Mouse (Mus musculus) liver, embryonic 13.5 days (tissue): ENCODE results near the gene Hc. TPM values are rescaled to one million over a fixed set of nuclear protein-coding genes. Genes with fewer than 3 reads are reported as not detected.
A peak's percentile ranks its signal among the peaks of the same experiment; 100 is the strongest.

Experiments
- ATAC-seq: fragments of 200-750 bp; cut with Nextera tagmentation; 2 replicates; pipeline ENCODE4 v1.8.0; 2017; ENCODE audit warnings: low read depth, mild to moderate bottlenecking, moderate number of reproducible peaks, moderate library complexity
- DNase-seq: peaks from one replicate; pipeline ENCODE4 v3.0.0; 2022
- H3K27ac ChIP-seq: fragments of 300-500 bp; sonication (generic); 2 replicates; pipeline ENCODE4 v1.5.1; 2015; ENCODE audit warnings: moderate library complexity, mild to moderate bottlenecking, inconsistent platforms
- H3K27me3 ChIP-seq: fragments of 300-500 bp; sonication (generic); 2 replicates; pipeline ENCODE4 v1.6.1; 2015; ENCODE audit warnings: mild to moderate bottlenecking, inconsistent platforms
- H3K36me3 ChIP-seq: fragments of 300-500 bp; sonication (generic); 2 replicates; pipeline ENCODE4 v1.6.1; 2015; ENCODE audit warnings: mild to moderate bottlenecking, inconsistent platforms
- H3K4me1 ChIP-seq: fragments of 300-500 bp; sonication (generic); replicated peaks from 2 replicates; pipeline ENCODE4 v1.6.1; 2015; ENCODE audit warnings: inconsistent platforms
- H3K4me2 ChIP-seq: fragments of 300-500 bp; sonication (generic); 2 replicates; pipeline ENCODE4 v1.6.1; 2015; ENCODE audit warnings: inconsistent platforms, mild to moderate bottlenecking, moderate library complexity
- H3K4me3 ChIP-seq: fragments of 300-500 bp; sonication (generic); replicated peaks from 2 replicates; pipeline ENCODE4 v1.5.1; 2015; ENCODE audit warnings: mild to moderate bottlenecking, inconsistent platforms
- H3K9ac ChIP-seq: fragments of 300-500 bp; sonication (generic); 2 replicates; pipeline ENCODE4 v1.6.1; 2015; ENCODE audit warnings: mild to moderate bottlenecking, inconsistent platforms
- H3K9me3 ChIP-seq: fragments of 300-500 bp; sonication (generic); replicated peaks from 2 replicates; pipeline ENCODE4 v1.6.1; 2016; ENCODE audit warnings: inconsistent platforms
- WGBS: fragments of 180-500 bp; shearing (Covaris S2); methylation state at CpG from one replicate; pipeline ENCODE4 v1.1.7; 2015; ENCODE audit not compliant: insufficient replicate concordance; 5-methylcytosine and 5-hydroxymethylcytosine counted together
- polyA plus RNA-seq: library from polyadenylated mRNA; unstranded; fragments of >200 nt; fragmentation: Nextera tagmentation; extraction: Ambion mirVana; gene quantifications from 2 replicates; pipeline ENCODE4 v1.2.1, GENCODE M21; 2015

The Hc gene
- 17.8 and 26.3 TPM in 2 replicates for polyA plus RNA-seq

DNA sequence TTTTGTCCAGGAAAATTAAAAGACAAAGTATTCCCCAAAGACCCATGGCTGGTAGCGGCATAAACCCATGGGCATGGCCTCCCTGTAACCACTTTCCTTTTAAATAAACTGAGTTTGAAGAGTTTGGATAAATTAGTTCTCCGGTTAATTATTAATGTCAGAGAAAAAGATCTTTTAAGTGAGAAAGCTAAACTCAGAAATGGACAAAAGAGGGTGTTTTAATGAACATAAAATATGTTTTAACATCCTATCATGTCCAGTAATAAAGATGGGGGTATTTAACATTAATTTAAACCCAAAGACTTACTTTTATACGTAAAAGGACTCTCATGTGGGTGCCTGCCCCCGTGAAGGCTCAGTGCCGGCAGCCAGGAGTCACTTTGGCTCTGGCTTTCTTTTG lies at the start of gene Hc:
Gene Hc (minus strand): TSS at position 101 of the 400 bp plus-strand sequence.
- no peaks in the 10 kb centered on the region for H3K9me3 ChIP-seq
- peak within 1 kb of the TSS; percentile 29; the same call in 1 of the 2 replicates for H3K9ac ChIP-seq
- H3K4me2 ChIP-seq: peak within 1 kb of the TSS; percentile 35
- H3K36me3 ChIP-seq: no peaks in the 10 kb centered on the region
- H3K27ac ChIP-seq: peak within 1 kb of the TSS; percentile 47
- DNase-seq (no peak), ATAC-seq (no peak)
- WGBS: 53% methylated on average over 5 of the region's 5 CpGs
- H3K27me3 ChIP-seq: no peaks in the 10 kb centered on the region
- H3K4me1 ChIP-seq: 0 out of 2 replicates have a peak, but pooled peaks cover 5% of the 10 kb centered on the region
- H3K4me3 ChIP-seq: peak within 1 kb of the TSS; percentile 28

GRCm38 (mm10) chr2:35110521-35110920 lies 49.3 kb upstream of the Hc start:
- WGBS: 44% methylated on average over 2 of the region's 2 CpGs
- H3K4me3 ChIP-seq: peak overlapping the region; percentile 84

GRCm38 (mm10) chr2:35109924-35110304 lies 48.7 kb upstream of the Hc start:
- ATAC-seq (no peak), DNase-seq (no peak)
- peak overlapping the region; percentile 91 for H3K4me2 ChIP-seq
- H3K36me3 ChIP-seq: 0 out of 2 replicates have a peak, but pooled peaks cover 4% of the 10 kb centered on the region
- H3K9ac ChIP-seq: peak overlapping the region; percentile 84
- peaks cover 23% of the 10 kb centered on the region for H3K4me1 ChIP-seq
- H3K4me3 ChIP-seq: peak overlapping the region; percentile 84
- under 1% methylated on average over 13 of the region's 13 CpGs for WGBS
- no peaks in the 10 kb centered on the region for H3K9me3 ChIP-seq
- H3K27ac ChIP-seq: peak overlapping the region; percentile 88
- H3K27me3 ChIP-seq: no peaks in the 10 kb centered on the region

More at GRCm38 (mm10) chr2:35110521-35110920, 49.3 kb upstream of the Hc start:
- Histone ChIP-seq H3K4me2 (peak overlapping the region; percentile 91), H3K9ac (no peak overlapping the region), H3K27ac (no peak overlapping the region), H3K27me3 (no peaks in the 10 kb centered on the region), H3K9me3 (no peaks in the 10 kb centered on the region), H3K4me1 (peaks cover 23% of the 10 kb centered on the region), H3K36me3 (peaks cover 7% of the 10 kb centered on the region; the same call in 1 of the 2 replicates)
- ATAC-seq (no peak), DNase-seq (no peak)

DNA sequence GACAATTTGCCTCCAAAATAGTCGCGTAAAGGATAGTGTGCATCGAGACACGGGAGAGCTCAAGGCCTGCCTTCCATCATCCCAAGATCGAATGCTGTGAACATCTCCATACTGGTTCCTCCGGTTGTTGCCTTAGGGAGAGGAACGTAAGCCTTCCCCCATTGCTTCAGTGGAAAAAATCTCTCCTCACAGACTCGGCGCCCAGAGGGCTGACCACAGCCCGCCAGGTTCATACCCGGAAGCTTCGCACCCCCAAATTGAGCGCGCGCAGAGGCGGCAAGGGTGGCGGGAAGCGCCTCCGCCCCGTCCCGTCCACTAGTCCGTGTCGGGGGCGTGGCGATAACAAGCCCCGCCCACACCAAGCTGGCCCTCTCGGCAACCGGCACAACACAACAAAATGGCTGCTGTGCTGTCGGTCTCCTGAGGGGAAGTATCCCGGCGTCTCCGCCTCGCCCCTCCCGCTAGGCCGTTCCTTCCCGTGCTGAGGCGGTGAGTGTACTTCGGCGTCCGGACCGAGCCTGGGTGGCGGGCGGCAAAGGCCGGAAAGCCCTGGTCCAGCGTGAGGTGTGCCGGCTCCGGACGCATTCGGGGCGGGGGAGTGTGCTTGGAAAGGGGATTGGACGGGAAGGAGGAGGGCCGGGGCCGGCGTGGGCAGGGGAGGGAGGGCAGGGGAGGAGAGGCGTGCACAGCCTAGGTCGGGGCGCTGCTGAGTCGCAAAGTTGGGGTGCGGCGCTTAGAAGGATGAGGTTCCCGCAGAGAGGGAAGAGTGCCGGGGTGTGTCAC lies 48.1 kb upstream of the Hc start, which contains the start of gene Cntrl:
Gene Cntrl (plus strand): TSS at position 352 of the 783 bp plus-strand sequence.
- Histone ChIP-seq H3K9me3 (no peaks in the 10 kb centered on the region), H3K4me1 (peaks cover 25% of the 10 kb centered on the region), H3K36me3 (0 out of 2 replicates have a peak, but pooled peaks cover 4% of the 10 kb centered on the region), H3K4me2 (peak within 1 kb of the TSS; percentile 91), H3K9ac (peak within 1 kb of the TSS; percentile 84), H3K27me3 (no peaks in the 10 kb centered on the region), H3K27ac (peak within 1 kb of the TSS; percentile 88), H3K4me3 (peak within 1 kb of the TSS; percentile 84)
- under 1% methylated on average over 62 of the region's 62 CpGs for WGBS
- DNase-seq (peak; percentile 91), ATAC-seq (peak; percentile 95)

GRCm38 (mm10) chr2:35108712-35109111 lies 47.5 kb upstream of the Hc start:
- Histone ChIP-seq H3K4me1 (peaks cover 29% of the 10 kb centered on the region), H3K4me2 (peak overlapping the region; percentile 91), H3K4me3 (peak overlapping the region; percentile 84), H3K36me3 (0 out of 2 replicates have a peak, but pooled peaks cover 4% of the 10 kb centered on the region), H3K27me3 (no peaks in the 10 kb centered on the region), H3K27ac (peak overlapping the region; percentile 88), H3K9me3 (no peaks in the 10 kb centered on the region), H3K9ac (peak overlapping the region; percentile 84)
- DNase-seq: peak; percentile 35
- no peak; the same call in 1 of the 2 replicates for ATAC-seq
- 19% methylated on average over 3 of the region's 3 CpGs for WGBS

DNA sequence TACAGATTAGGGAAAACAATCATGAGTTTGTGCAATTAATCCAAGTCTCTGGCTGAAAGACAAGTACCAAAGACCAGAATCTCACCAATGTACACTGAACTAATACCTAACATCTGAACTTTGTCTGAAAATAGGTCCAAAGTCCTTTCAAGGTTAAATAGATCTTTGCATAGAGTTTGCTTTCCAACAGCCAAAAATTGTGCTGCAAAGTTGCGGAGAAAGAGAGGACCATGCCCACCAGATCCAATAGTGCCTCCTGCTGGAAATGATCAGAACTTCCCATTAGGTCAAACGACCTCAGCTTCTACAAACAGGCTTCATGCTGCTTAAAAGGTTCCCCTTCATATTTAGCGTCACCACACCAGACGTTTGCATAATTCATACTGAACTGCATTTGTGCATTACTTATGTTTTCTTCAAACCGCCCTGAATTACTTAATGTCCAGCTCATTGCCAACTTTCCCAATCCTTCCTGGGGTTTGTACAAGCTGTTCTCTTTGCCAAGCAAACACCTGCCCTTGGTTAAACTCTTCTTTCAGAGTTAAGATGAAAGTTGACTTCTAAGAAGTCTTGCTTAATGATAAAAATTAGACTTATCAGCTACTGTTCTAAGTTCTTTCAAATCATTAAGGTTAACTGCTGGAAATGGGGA lies 46.9 kb upstream of the Hc start:
- Histone ChIP-seq H3K4me2 (no peak overlapping the region), H3K9ac (no peak overlapping the region), H3K27ac (no peak overlapping the region), H3K9me3 (no peaks in the 10 kb centered on the region), H3K36me3 (no peaks in the 10 kb centered on the region), H3K27me3 (no peaks in the 10 kb centered on the region), H3K4me1 (peaks cover 29% of the 10 kb centered on the region), H3K4me3 (no peak overlapping the region)
- WGBS: 39% methylated on average over 5 of the region's 5 CpGs
- ATAC-seq (no peak), DNase-seq (peak; percentile 11)

DNA sequence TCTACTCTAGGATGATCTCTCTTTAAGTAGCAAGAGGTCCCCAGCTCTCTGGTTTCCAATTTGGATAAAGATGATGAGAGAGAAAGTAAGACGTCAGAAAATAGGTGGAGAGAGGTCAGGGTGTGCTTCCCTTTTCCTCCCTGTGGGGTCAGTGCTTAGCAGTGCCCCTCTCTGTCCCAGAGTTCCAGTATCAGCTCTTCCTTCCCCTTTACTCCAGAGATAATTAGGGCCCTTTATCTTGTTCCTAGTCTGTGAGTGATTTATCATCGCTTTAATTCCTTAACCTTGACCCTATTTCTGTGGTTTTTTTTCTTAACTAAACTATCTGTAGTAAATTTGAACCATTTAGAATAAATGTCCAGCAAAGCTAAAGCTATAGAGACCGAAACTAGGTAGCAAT lies 43.6 kb upstream of the Hc start:
- H3K36me3 ChIP-seq: no peaks in the 10 kb centered on the region
- H3K4me3 ChIP-seq: no peak overlapping the region
- H3K27me3 ChIP-seq: no peaks in the 10 kb centered on the region
- ATAC-seq (no peak), DNase-seq (no peak)
- 34% methylated on average over 3 of the region's 3 CpGs for WGBS
- H3K4me1 ChIP-seq: peaks cover 14% of the 10 kb centered on the region
- H3K9ac ChIP-seq: no peak overlapping the region
- no peak overlapping the region for H3K27ac ChIP-seq
- no peaks in the 10 kb centered on the region for H3K9me3 ChIP-seq
- no peak overlapping the region for H3K4me2 ChIP-seq

DNA sequence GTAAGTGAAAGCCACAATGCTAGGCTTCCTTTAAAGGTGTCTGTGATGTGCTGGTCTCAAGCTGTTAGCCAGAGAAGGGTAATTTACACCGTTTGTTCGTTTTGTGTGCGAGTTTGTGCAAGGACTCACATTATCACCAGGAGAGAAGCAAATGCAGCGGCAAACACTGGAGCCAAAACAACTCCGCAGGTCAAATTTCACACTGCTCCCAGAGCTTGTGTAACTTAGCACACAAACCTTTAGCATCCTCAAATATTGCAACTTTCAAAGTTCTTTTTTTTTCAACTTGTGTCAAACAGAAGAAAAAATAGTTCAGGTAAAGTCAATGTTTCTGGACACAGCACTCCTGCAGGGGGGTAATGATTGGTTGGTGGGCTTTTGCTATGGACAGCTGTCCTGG lies 42.3 kb upstream of the Hc start:
- Histone ChIP-seq H3K27me3 (no peaks in the 10 kb centered on the region), H3K4me3 (no peak overlapping the region), H3K9ac (no peak overlapping the region), H3K4me2 (no peak overlapping the region), H3K36me3 (no peaks in the 10 kb centered on the region), H3K4me1 (peaks cover 7% of the 10 kb centered on the region; the same call in 1 of the 2 replicates), H3K27ac (peak overlapping the region; percentile 61), H3K9me3 (no peaks in the 10 kb centered on the region)
- ATAC-seq (peak; percentile 70), DNase-seq (no peak)
- 67% methylated on average over 5 of the region's 5 CpGs for WGBS

- no peak for DNase-seq
- no peak overlapping the region for H3K4me2 ChIP-seq
- H3K27me3 ChIP-seq: no peaks in the 10 kb centered on the region
- no peak overlapping the region for H3K9ac ChIP-seq
- H3K36me3 ChIP-seq: no peaks in the 10 kb centered on the region
- ATAC-seq: no peak
- H3K9me3 ChIP-seq: no peaks in the 10 kb centered on the region
- H3K4me1 ChIP-seq: 0 out of 2 replicates have a peak, but pooled peaks cover 7% of the 10 kb centered on the region
- no peak overlapping the region for H3K4me3 ChIP-seq
- peak overlapping the region; percentile 58 for H3K27ac ChIP-seq
Measured at GRCm38 (mm10) chr2:35102777-35103176, 41.5 kb upstream of the Hc start.

DNA sequence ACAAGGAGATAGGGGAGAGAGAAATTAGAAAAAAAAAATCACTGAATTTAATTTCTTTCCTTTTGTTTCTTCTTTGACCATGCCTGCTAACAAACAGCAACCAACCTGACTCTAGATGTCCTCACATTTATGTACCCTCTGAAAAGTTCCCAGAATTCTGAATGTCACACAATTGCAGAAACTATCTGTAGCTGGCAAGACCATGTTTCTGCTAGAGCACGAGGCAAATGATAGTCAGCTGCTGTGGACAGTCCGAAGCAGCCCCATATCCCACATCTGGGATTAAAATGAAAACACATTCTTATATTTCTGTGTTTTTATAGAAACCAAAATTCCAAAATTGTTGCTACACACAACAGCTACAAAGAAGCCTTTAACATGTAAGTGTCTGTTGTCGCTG lies 40.2 kb upstream of the Hc start, which contains the start of gene AI182371:
Gene AI182371 (minus strand): TSS at position 101 of the 400 bp plus-strand sequence.
- ATAC-seq (no peak), DNase-seq (no peak)
- H3K27me3 ChIP-seq: no peaks in the 10 kb centered on the region
- H3K36me3 ChIP-seq: no peaks in the 10 kb centered on the region
- no peak within 1 kb of the TSS; the same call in 1 of the 2 replicates for H3K4me3 ChIP-seq
- H3K9ac ChIP-seq: no peak within 1 kb of the TSS
- no peaks in the 10 kb centered on the region for H3K9me3 ChIP-seq
- 0 out of 2 replicates have a peak, but pooled peaks cover 7% of the 10 kb centered on the region for H3K4me1 ChIP-seq
- WGBS: 70% methylated on average over 3 of the region's 3 CpGs
- peak within 1 kb of the TSS; percentile 44 for H3K27ac ChIP-seq
- H3K4me2 ChIP-seq: no peak within 1 kb of the TSS

- H3K9ac ChIP-seq: no peak overlapping the region
- no peaks in the 10 kb centered on the region for H3K27me3 ChIP-seq
- no peak for ATAC-seq
- WGBS: 65% methylated on average over 6 of the region's 6 CpGs
- no peaks in the 10 kb centered on the region for H3K9me3 ChIP-seq
- no peaks in the 10 kb centered on the region for H3K36me3 ChIP-seq
- H3K4me2 ChIP-seq: no peak overlapping the region
- H3K4me1 ChIP-seq: 0 out of 2 replicates have a peak, but pooled peaks cover 7% of the 10 kb centered on the region
- H3K4me3 ChIP-seq: no peak overlapping the region; the same call in 1 of the 2 replicates
- H3K27ac ChIP-seq: peak overlapping the region; percentile 44
- DNase-seq: no peak
Measured at GRCm38 (mm10) chr2:35100529-35100928, 39.3 kb upstream of the Hc start.
